Mouse (Mus musculus) embryo, embryonic 11.5 days (tissue): ENCODE measurements around the gene Gpatch3.
A peak's percentile ranks its signal among the peaks of the same experiment; 100 is the strongest.

Experiments used
- DNase-seq: peaks from one replicate; pipeline ENCODE4 v3.0.0-alpha.2; 2012; ENCODE audit warnings: low read depth, low spot score

Gpatch3 gene

GRCm38 (mm10) chr4:133619473-133620136, 45.1 kb downstream of the Gpatch3 start:
- no peak for DNase-seq

GRCm38 (mm10) chr4:133620668-133621067, 46.1 kb downstream of the Gpatch3 start:
- DNase-seq = no peak

DNA sequence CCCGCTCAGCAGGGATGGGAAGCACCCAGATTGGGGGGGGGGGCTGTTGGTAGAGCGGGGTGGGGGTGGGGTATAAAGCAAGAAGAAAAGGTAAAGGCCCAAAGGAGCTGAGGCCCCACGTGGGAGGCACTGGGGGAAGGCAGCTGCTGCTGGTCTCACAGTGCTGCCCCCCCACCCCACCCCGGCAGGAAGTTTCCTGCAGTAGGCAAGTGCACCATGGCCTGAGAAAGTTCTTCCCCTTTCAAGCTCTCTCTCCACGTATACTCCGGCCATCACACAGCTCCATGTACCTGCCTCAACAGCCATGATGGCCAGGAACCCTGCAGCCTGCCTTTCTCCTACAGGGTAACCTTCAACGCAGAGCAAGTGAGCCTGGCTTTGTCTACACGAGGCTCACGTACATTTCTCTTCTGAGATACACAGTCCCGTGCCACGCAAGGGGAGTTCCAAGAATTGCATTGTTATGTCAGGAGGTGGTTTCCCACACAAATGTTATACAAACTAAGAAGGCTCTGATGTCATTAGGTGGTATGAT, 47.7 kb downstream of the Gpatch3 start:
- no peak for DNase-seq

GRCm38 (mm10) chr4:133624830-133625229, 50.3 kb downstream of the Gpatch3 start:
- no peak for DNase-seq

GRCm38 (mm10) chr4:133625621-133626071, 51.1 kb downstream of the Gpatch3 start:
- DNase-seq = no peak

DNA sequence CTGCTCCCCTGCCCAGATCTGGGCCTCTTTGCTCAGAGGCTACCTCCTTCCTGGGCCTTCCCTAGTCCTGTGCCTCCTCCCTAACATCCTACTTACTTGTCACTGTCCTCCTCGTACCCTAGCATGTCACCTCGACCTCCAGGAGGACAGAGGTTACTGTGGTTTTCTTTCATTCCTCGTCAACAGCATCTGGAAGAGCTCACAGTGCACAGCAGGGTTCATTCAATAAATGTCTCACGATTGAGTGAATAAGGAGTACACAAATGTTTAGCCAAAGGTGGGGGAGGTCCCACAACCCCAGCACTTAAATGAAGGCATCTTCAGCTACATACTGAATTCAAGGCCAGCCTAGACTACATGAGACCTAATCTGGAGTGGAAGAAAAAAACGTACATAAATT, 51.7 kb downstream of the Gpatch3 start:
- DNase-seq = no peak

DNA sequence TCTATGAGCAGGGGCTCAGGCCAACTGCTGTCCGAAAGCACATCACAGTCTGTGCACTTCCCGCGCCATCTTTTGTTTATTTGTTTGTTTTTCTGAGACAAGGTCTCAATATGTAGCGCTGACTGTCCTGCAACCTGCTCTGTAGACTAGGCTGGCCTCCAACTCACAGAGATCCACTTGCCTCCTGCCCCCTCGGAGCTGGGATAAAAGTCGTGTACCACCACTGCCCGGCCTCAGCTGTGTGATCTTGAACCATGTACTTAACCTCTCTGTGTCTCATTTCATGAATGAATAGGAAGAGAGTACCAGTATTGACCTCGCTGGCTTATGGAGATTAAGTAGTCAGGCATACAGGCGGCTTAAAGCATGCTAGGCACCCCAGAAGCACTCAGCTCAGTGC, 52.1 kb downstream of the Gpatch3 start:
- no peak for DNase-seq

DNA sequence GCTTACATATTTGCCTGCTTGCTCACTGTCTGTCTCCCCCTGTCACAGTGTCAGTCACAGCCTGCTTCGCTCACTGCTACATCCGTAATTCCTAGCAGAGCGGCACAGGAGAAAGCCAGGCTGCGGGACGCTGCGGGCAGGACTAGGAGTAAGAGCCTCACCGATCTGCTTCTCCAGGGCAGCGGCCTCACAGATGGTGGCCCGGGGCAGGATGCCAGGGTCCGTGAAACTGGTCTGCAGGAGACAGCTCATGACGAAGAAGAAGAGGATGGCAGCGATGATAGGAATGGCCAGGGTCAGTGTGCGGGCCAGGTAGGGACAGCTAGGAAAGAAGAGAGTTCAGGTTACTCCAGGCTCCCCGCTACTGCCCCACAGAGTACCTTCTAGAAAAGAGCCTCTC, 52.5 kb downstream of the Gpatch3 start:
- DNase-seq = no peak

DNA sequence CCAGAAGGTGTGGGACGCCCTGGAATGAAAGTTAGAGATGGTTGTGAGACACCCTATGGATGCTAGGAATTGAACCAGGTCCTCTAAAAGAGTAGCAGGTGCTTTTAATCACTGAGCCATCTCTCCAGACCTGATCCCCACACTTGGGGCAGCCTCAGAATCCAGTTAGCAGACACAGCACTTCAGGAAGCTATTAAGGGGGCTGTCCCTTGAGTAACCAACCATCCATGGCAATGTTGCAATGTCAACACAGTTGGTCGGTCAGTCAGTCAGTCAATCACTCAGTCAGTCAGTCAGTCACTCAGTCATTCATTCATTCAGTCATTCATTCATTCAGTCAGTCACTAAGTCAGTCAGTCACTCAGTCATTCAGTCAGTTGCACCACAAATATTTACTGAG, 54.0 kb downstream of the Gpatch3 start:
- no peak for DNase-seq

GRCm38 (mm10) chr4:133629191-133629590, 54.6 kb downstream of the Gpatch3 start:
- no peak for DNase-seq

- DNase-seq = no peak
These were observed 55.9 kb downstream of the Gpatch3 start for GRCm38 (mm10) chr4:133630326-133630920.

DNA sequence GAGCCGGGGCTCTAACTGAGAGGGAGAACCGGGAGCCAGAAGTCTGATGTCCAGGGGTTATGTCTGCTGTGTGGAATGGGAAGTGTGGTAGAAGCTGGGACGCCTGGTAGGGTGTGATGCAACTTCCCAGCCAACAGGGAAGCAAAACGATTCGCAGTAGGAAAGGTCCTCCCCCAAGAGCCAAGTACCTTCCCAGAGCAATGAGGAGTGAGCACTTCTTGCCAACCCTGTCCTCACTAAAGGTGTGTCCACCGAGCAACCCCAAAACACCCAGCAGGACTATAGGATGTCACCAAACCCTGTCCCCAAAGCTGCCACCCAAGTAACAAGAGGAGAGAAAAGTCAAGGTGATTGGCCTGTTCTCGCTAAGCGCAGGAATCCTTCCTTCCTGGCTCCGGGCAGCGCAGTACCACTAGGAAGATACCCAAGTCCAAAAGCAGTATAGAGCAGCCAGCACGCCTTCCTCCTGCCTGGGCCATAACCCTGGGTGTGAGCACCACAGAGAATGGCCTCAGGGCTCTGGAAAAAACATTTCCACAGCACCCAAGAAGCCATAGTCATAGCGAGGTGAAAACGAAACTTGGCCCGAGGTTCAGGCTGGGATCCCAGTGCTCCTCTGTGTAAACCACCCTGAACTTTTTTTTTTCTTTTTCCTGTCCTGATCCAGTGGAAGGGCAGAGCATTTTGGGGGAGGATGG, 56.7 kb downstream of the Gpatch3 start:
- no peak for DNase-seq

GRCm38 (mm10) chr4:133631769-133632411, 57.3 kb downstream of the Gpatch3 start:
- no peak for DNase-seq

GRCm38 (mm10) chr4:133632483-133633327, 58.2 kb downstream of the Gpatch3 start:
- DNase-seq = peak; percentile 20

DNA sequence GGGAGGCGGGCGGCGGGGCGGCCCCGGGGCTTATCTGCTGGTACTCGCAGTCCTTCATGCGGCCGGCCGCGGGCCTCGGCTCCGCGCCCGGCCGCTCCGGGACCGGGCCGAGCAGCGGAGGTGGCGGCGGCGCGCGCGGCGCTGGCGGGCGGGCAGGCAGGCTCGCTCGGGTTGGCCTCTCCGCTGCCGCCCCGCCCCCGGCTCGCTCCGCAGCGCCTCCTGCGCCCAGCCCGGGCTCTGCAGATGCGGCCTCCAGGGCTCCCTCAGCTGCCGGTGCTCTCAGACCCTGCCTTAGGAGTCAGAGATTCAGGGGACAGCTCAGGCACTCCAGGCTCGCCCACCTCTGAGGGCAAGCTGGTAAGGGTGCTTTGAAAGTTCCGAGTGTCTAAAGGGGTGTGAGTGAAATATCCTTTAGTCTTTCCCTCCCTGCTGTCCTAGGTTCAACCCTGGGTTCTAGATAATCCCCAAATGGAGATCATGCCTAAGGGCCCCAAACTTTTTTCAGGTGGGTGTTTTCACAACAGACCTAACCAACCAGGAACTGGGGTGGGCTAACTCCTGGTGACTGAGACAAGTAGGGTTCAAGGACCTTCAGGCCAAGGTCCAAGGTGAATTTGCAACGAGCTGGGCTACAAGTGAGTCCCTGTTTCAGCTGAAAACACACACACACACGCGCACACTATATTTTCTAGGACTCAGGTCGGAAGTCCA, 58.9 kb downstream of the Gpatch3 start:
- DNase-seq = peak; percentile 61
